Mouse (Mus musculus) embryonic facial prominence, embryonic 14.5 days (tissue): ENCODE measurements around the gene Uchl3. TPM values are rescaled to one million over a fixed set of nuclear protein-coding genes. Genes with fewer than 3 reads are reported as not detected.

Experiments used
- ATAC-seq: fragments of 200-750 bp; cut with Nextera tagmentation; 2 replicates; pipeline ENCODE4 v1.8.0; 2017; ENCODE audit warnings: low read depth, moderate number of reproducible peaks, moderate TSS enrichment
- DNase-seq: peaks from one replicate; pipeline ENCODE4 v3.0.0-alpha.2; 2015; ENCODE audit warnings: low spot score
- H3K27ac ChIP-seq: fragments of 300-500 bp; sonication (generic); replicated peaks from 2 replicates; pipeline ENCODE4 v1.5.1; 2014; ENCODE audit warnings: low read depth, mild to moderate bottlenecking, low read length, moderate library complexity
- H3K27me3 ChIP-seq: fragments of 300-500 bp; sonication (generic); replicated peaks from 2 replicates; pipeline ENCODE4 v1.6.1; 2014; ENCODE audit warnings: low read length; ENCODE audit not compliant: control insufficient read depth, insufficient read depth
- H3K36me3 ChIP-seq: fragments of 300-500 bp; sonication (generic); 2 replicates; pipeline ENCODE4 v1.6.1; 2014; ENCODE audit warnings: low read length, mixed read lengths; ENCODE audit not compliant: control insufficient read depth, insufficient read depth
- H3K4me1 ChIP-seq: fragments of 300-500 bp; sonication (generic); 2 replicates; pipeline ENCODE4 v1.6.1; 2014; ENCODE audit warnings: antibody characterized with exemption, low read length; ENCODE audit not compliant: control insufficient read depth, insufficient read depth
- H3K4me2 ChIP-seq: fragments of 300-500 bp; sonication (generic); 2 replicates; pipeline ENCODE4 v1.6.1; 2014; ENCODE audit warnings: low read depth, mild to moderate bottlenecking, low read length, moderate library complexity, mixed read lengths
- H3K4me3 ChIP-seq: fragments of 300-500 bp; sonication (generic); 2 replicates; pipeline ENCODE4 v1.5.1; 2014; ENCODE audit warnings: low read depth, mild to moderate bottlenecking, low read length
- H3K9ac ChIP-seq: fragments of 300-500 bp; sonication (generic); 2 replicates; pipeline ENCODE4 v1.6.1; 2014; ENCODE audit warnings: low read depth, mild to moderate bottlenecking, low read length, moderate library complexity, mixed read lengths
- H3K9me3 ChIP-seq: fragments of 300-500 bp; sonication (generic); 2 replicates; pipeline ENCODE4 v1.6.1; 2016; ENCODE audit warnings: low read length; ENCODE audit not compliant: control insufficient read depth
- WGBS: fragments of 180-500 bp; shearing (Covaris S2); extraction: QIAGEN DNeasy Blood & Tissue Kit; methylation state at CpG from one replicate; pipeline ENCODE4 v1.1.7; 2014; 5-methylcytosine and 5-hydroxymethylcytosine counted together
- polyA plus RNA-seq: library from polyadenylated mRNA; unstranded; fragments of >200 nt; fragmentation: Nextera tagmentation; extraction: Ambion mirVana; gene quantifications from 2 replicates; pipeline ENCODE4 v1.2.1, GENCODE M21; 2014

Gene Uchl3
- 106 and 114 TPM in 2 replicates for polyA plus RNA-seq

GRCm38 (mm10) chr14:101653581-101654525 is at the start of gene Uchl3:
Gene Uchl3, plus strand, starts transcription at chr14:101653967.
- peak within 1 kb of the TSS; percentile 83 for H3K9ac ChIP-seq
- 0% methylated on average over 45 of the region's 81 CpGs for WGBS
- ATAC-seq: peak; percentile 92
- no peaks in the 10 kb centered on the region for H3K4me1 ChIP-seq
- H3K27me3 ChIP-seq: no peaks in the 10 kb centered on the region
- no peaks in the 10 kb centered on the region for H3K36me3 ChIP-seq
- peak within 1 kb of the TSS; percentile 30 for H3K27ac ChIP-seq
- H3K4me3 ChIP-seq: peak within 1 kb of the TSS; percentile 79
- no peaks in the 10 kb centered on the region for H3K9me3 ChIP-seq
- H3K4me2 ChIP-seq: peak within 1 kb of the TSS; percentile 94
- peak; percentile 95 for DNase-seq

- 71% methylated on average over 2 of the region's 2 CpGs for WGBS
- Histone ChIP-seq H3K4me3 (no peak overlapping the region), H3K27ac (no peak overlapping the region), H3K9me3 (no peaks in the 10 kb centered on the region), H3K36me3 (no peaks in the 10 kb centered on the region), H3K9ac (no peak overlapping the region), H3K4me2 (no peak overlapping the region), H3K27me3 (no peaks in the 10 kb centered on the region), H3K4me1 (no peaks in the 10 kb centered on the region)
- DNase-seq (no peak), ATAC-seq (no peak)
Observed at GRCm38 (mm10) chr14:101605843-101606242, 47.9 kb upstream of the Uchl3 start.

GRCm38 (mm10) chr14:101607631-101608518 is 45.9 kb upstream of the Uchl3 start:
- 1% methylated on average over 43 of the region's 62 CpGs for WGBS
- Histone ChIP-seq H3K4me2 (peak overlapping the region; percentile 98), H3K27me3 (no peaks in the 10 kb centered on the region), H3K9me3 (no peaks in the 10 kb centered on the region), H3K4me1 (no peaks in the 10 kb centered on the region), H3K9ac (peak overlapping the region; percentile 76), H3K4me3 (peak overlapping the region; percentile 86), H3K27ac (peak overlapping the region; percentile 76), H3K36me3 (no peaks in the 10 kb centered on the region)
- DNase-seq: peak; percentile 30
- peak; percentile 44 for ATAC-seq

GRCm38 (mm10) chr14:101608519-101609368 is 45.0 kb upstream of the Uchl3 start, which contains the start of gene Tbc1d4:
Gene Tbc1d4, minus strand, starts transcription at chr14:101609191.
- H3K36me3 ChIP-seq: no peaks in the 10 kb centered on the region
- WGBS: under 1% methylated on average over 32 of the region's 62 CpGs
- no peaks in the 10 kb centered on the region for H3K9me3 ChIP-seq
- H3K27ac ChIP-seq: peak within 1 kb of the TSS; percentile 76
- peak within 1 kb of the TSS; percentile 86 for H3K4me3 ChIP-seq
- H3K9ac ChIP-seq: peak within 1 kb of the TSS; percentile 76
- ATAC-seq: peak; percentile 92
- DNase-seq: peak; percentile 93
- H3K27me3 ChIP-seq: no peaks in the 10 kb centered on the region
- H3K4me2 ChIP-seq: peak within 1 kb of the TSS; percentile 98
- no peaks in the 10 kb centered on the region for H3K4me1 ChIP-seq

- no peak for DNase-seq
- Histone ChIP-seq H3K4me2 (no peak overlapping the region), H3K4me3 (no peak overlapping the region), H3K4me1 (no peaks in the 10 kb centered on the region), H3K36me3 (no peaks in the 10 kb centered on the region), H3K27ac (no peak overlapping the region), H3K9ac (no peak overlapping the region), H3K27me3 (no peaks in the 10 kb centered on the region), H3K9me3 (no peaks in the 10 kb centered on the region)
- WGBS: 74% methylated on average over 10 of the region's 10 CpGs
- no peak for ATAC-seq
Observed at GRCm38 (mm10) chr14:101610701-101611100, 43.1 kb upstream of the Uchl3 start.

- Histone ChIP-seq H3K4me3 (no peak overlapping the region), H3K4me2 (no peak overlapping the region), H3K4me1 (no peaks in the 10 kb centered on the region), H3K27me3 (no peaks in the 10 kb centered on the region), H3K9ac (no peak overlapping the region), H3K36me3 (no peaks in the 10 kb centered on the region), H3K9me3 (no peaks in the 10 kb centered on the region), H3K27ac (no peak overlapping the region)
- ATAC-seq (no peak), DNase-seq (no peak)
- WGBS: 50% methylated on average over 1 of the region's 1 CpGs
Observed at GRCm38 (mm10) chr14:101613206-101613605, 40.6 kb upstream of the Uchl3 start.

GRCm38 (mm10) chr14:101616178-101616577 is 37.6 kb upstream of the Uchl3 start:
- Histone ChIP-seq H3K4me1 (no peaks in the 10 kb centered on the region), H3K4me3 (no peak overlapping the region), H3K27ac (no peak overlapping the region), H3K36me3 (no peaks in the 10 kb centered on the region), H3K9ac (no peak overlapping the region), H3K27me3 (no peaks in the 10 kb centered on the region), H3K4me2 (no peak overlapping the region), H3K9me3 (no peaks in the 10 kb centered on the region)
- 79% methylated on average over 9 of the region's 9 CpGs for WGBS
- DNase-seq (no peak), ATAC-seq (no peak)

GRCm38 (mm10) chr14:101617680-101618079 is 36.1 kb upstream of the Uchl3 start:
- DNase-seq (no peak), ATAC-seq (no peak)
- H3K9me3 ChIP-seq: no peaks in the 10 kb centered on the region
- H3K4me2 ChIP-seq: no peak overlapping the region
- WGBS: 94% methylated on average over 5 of the region's 5 CpGs
- no peaks in the 10 kb centered on the region for H3K4me1 ChIP-seq
- H3K36me3 ChIP-seq: no peaks in the 10 kb centered on the region
- no peaks in the 10 kb centered on the region for H3K27me3 ChIP-seq
- no peak overlapping the region for H3K9ac ChIP-seq
- H3K27ac ChIP-seq: no peak overlapping the region
- H3K4me3 ChIP-seq: no peak overlapping the region
